16 mouse cellular contexts compared by ENCODE assay signal in the genomic region with DNA sequence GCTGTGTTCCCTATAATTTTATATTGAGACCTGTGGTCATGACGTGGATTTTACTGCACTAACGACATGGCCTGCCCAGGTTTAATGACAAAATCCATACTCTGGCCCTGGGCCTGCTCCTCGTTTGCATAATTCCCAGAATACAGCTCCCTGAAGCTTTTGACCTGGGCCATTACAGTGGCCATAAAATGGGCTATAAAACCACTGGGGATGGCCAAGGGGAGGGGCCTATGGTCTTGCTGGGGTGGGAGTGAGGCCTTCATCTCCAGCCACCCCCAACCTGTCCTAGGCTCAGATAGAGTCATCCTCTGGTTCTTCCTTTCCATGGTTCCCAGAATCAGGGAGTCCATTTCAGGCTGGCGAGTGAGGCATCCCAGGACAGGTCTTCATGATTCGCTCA. TPM values are rescaled to one million over a fixed set of nuclear protein-coding genes. Genes with fewer than 3 reads are reported as not detected.
A peak's percentile ranks its signal among the peaks of the same experiment; 100 is the strongest.
DNase-seq lines count a peak whose midpoint lies in the region; ATAC-seq and TF ChIP-seq lines count a peak whose summit lies in the region.
"Had no signal": no experiment of that assay in that cellular context is flagged by ENCODE, and none has a peak within 500 bp of the region (broad histone marks: within the 10 kb centered on the region; RNA-seq: fewer than 3 reads in every experiment).

No protein-coding gene starts in this region.

- DNase-seq in heart, postnatal 10 days: no peak
- no peak for DNase-seq in neural tube, embryonic 10.5 days (ENCODE audit: extremely low spot score, low spot score)
- no peak for DNase-seq in stomach, postnatal 0 days (ENCODE audit: low spot score)
- DNase-seq in ovary, postnatal 10 days (ENCODE audit: low spot score): no peak
- DNase-seq in heart, adult 8-10 months (ENCODE audit: low spot score): no peak
- DNase-seq: cerebellum, adult 2 months; gastrocnemius, postnatal 14 days; kidney, adult 9 months; lung, adult 2 months; thymus, adult 18-20 months had no signal

- H3K4me2 ChIP-seq in heart, embryonic 13.5 days: peak overlapping the region; percentile 63
- peak overlapping the region; percentile 32; the same call in 1 of the 2 replicates for H3K4me2 ChIP-seq in neural tube, embryonic 12.5 days (replicated peaks)
- H3K4me2 ChIP-seq in limb, embryonic 12.5 days: peak overlapping the region; percentile 39
- H3K4me2 ChIP-seq in stomach, postnatal 0 days (replicated peaks; ENCODE audit: low read depth): no peak overlapping the region
- H3K4me2 ChIP-seq: forebrain, embryonic 15.5 days had no signal

- H3K4me1 ChIP-seq in heart, embryonic 13.5 days: peaks cover 13% of the 10 kb centered on the region
- H3K4me1 ChIP-seq in neural tube, embryonic 12.5 days: peaks cover 44% of the 10 kb centered on the region
- peaks cover 64% of the 10 kb centered on the region for H3K4me1 ChIP-seq in limb, embryonic 12.5 days (replicated peaks)
- H3K4me1 ChIP-seq in stomach, postnatal 0 days (replicated peaks; ENCODE audit: control insufficient read depth, insufficient read depth): no peaks in the 10 kb centered on the region

- intact Hi-C loops in heart, postnatal 10 days (cut with DNase I): loop anchor here (5.0 kb wide), 1 partner anchor 40 kb away; no protein-coding TSS in a partner anchor

- H3K9ac ChIP-seq in heart, embryonic 13.5 days: no peak overlapping the region
- no peak overlapping the region for H3K9ac ChIP-seq in neural tube, embryonic 12.5 days
- no peak overlapping the region for H3K9ac ChIP-seq in limb, embryonic 12.5 days (replicated peaks)
- no peak overlapping the region for H3K9ac ChIP-seq in stomach, postnatal 0 days (ENCODE audit: low read length)
- H3K9ac ChIP-seq: forebrain, embryonic 15.5 days had no signal

- H3K27me3 ChIP-seq in heart, embryonic 13.5 days (replicated peaks): peaks cover 86% of the 10 kb centered on the region
- H3K27me3 ChIP-seq in neural tube, embryonic 12.5 days (replicated peaks): peaks cover 64% of the 10 kb centered on the region
- H3K27me3 ChIP-seq in limb, embryonic 12.5 days: peaks cover 67% of the 10 kb centered on the region
- no peaks in the 10 kb centered on the region for H3K27me3 ChIP-seq in stomach, postnatal 0 days (ENCODE audit: control insufficient read depth, insufficient read depth, low read length)

- no peak for ATAC-seq in heart, embryonic 13.5 days (ENCODE audit: extremely low read depth, insufficient number of reproducible peaks, low FRiP score, low TSS enrichment)
- ATAC-seq in neural tube, embryonic 12.5 days (ENCODE audit: low FRiP score, low read depth): 0 out of 2 replicates have a peak, but pooled peaks have one; percentile 6
- no peak for ATAC-seq in limb, embryonic 12.5 days (ENCODE audit: insufficient number of reproducible peaks, insufficient read depth, low FRiP score, low TSS enrichment, low read depth)
- peak; percentile 9 for ATAC-seq in stomach, postnatal 0 days (ENCODE audit: low FRiP score, low TSS enrichment)
- ATAC-seq: CD4-positive, CD25-positive, alpha-beta regulatory T cell, adult 4 months; forebrain, embryonic 15.5 days had no signal

- no peaks in the 10 kb centered on the region for H3K36me3 ChIP-seq in heart, embryonic 13.5 days
- no peaks in the 10 kb centered on the region for H3K36me3 ChIP-seq in neural tube, embryonic 12.5 days
- H3K36me3 ChIP-seq in limb, embryonic 12.5 days: no peaks in the 10 kb centered on the region
- no peaks in the 10 kb centered on the region for H3K36me3 ChIP-seq in stomach, postnatal 0 days (ENCODE audit: control insufficient read depth, insufficient read depth, low read length)
- H3K36me3 ChIP-seq: forebrain, embryonic 15.5 days had no signal

- no peak overlapping the region for H3K27ac ChIP-seq in heart, embryonic 13.5 days (replicated peaks)
- H3K27ac ChIP-seq in neural tube, embryonic 12.5 days: no peak overlapping the region
- no peak overlapping the region for H3K27ac ChIP-seq in limb, embryonic 12.5 days
- H3K27ac ChIP-seq in stomach, postnatal 0 days (replicated peaks): no peak overlapping the region
- H3K27ac ChIP-seq: forebrain, embryonic 15.5 days had no signal

- no peaks in the 10 kb centered on the region for H3K9me3 ChIP-seq in heart, embryonic 13.5 days
- H3K9me3 ChIP-seq in neural tube, embryonic 12.5 days: no peaks in the 10 kb centered on the region
- H3K9me3 ChIP-seq in limb, embryonic 12.5 days: 0 out of 2 replicates have a peak, but pooled peaks cover 7% of the 10 kb centered on the region
- no peaks in the 10 kb centered on the region for H3K9me3 ChIP-seq in stomach, postnatal 0 days (ENCODE audit: control insufficient read depth, low read length)
- H3K9me3 ChIP-seq: forebrain, embryonic 15.5 days had no signal

- H3K4me3 ChIP-seq in heart, embryonic 13.5 days: no peak overlapping the region
- no peak overlapping the region for H3K4me3 ChIP-seq in neural tube, embryonic 12.5 days
- H3K4me3 ChIP-seq in limb, embryonic 12.5 days (replicated peaks): no peak overlapping the region
- H3K4me3 ChIP-seq in stomach, postnatal 0 days (ENCODE audit: low read depth, low read length): no peak overlapping the region
- H3K4me3 ChIP-seq: forebrain, embryonic 15.5 days had no signal

- TF ChIP-seq CTCF in stomach, postnatal 0 days (IDR thresholded peaks at IDR 0.05; ENCODE audit: low read depth): no peak

- WGBS in heart, embryonic 13.5 days: 53% methylated on average over 5 of the region's 5 CpGs
- 14% methylated on average over 5 of the region's 5 CpGs for WGBS in neural tube, embryonic 12.5 days
- 8% methylated on average over 5 of the region's 5 CpGs for whole genome bisulfite sequencing in limb, embryonic 12.5 days
- WGBS in stomach, postnatal 0 days: 67% methylated on average over 5 of the region's 5 CpGs

- no peak for TF ChIP-seq EP300 in stomach, postnatal 0 days (optimal IDR thresholded peaks at IDR 0.05)

RNA-seq across cellular contexts. Expression of a gene that starts 60.0 kb away (rescaled TPM):
- 0.35 and 0.51 TPM in 2 replicates for polyA plus RNA-seq in heart, embryonic 13.5 days (2015; fragmentation: Nextera tagmentation; extraction: Ambion mirVana)
- total RNA-seq in heart, postnatal 10 days (2021): under 1 TPM; 0.35 to 0.38 TPM
- polyA plus RNA-seq in neural tube, embryonic 12.5 days (2016; fragmentation: Nextera tagmentation; extraction: Ambion mirVana): 0.28 and 0.85 TPM in 2 replicates
- 0.26 and 0.65 TPM in 2 replicates for polyA plus RNA-seq in limb, embryonic 12.5 days (2016; fragmentation: Nextera tagmentation; extraction: Ambion mirVana)
- 0.16 and 0.24 TPM in 2 replicates for polyA plus RNA-seq in stomach, postnatal 0 days (2015; fragmentation: Nextera tagmentation; extraction: Ambion mirVana)
- under 1 TPM in 2 of 4 experiments, not detected in 2; 0.22 to 0.35 TPM for total RNA-seq in heart, adult 8-10 months (2022)
- total RNA-seq: gastrocnemius, postnatal 14 days; megakaryocyte, adult 5-6 weeks had no signal
- polyA plus RNA-seq: CD4-positive, CD25-positive, alpha-beta regulatory T cell, adult 4 months had no signal

Comparison
In these comparisons a context has a peak if more than half of its experiments do, and no peak if none do; other contexts are left out.
1. ATAC-seq: peak in neural tube, embryonic 12.5 days (single experiment) and stomach, postnatal 0 days (single experiment); none in heart, embryonic 13.5 days (single experiment) and limb, embryonic 12.5 days (single experiment).